Mouse (Mus musculus) erythroblast, embryonic 14.5 days (primary cell): ENCODE measurements around the gene Zkscan5.

ENCODE experiments used
- GATA1 ChIP-seq: IDR thresholded peaks from 2 replicates; pipeline ENCODE4 v1.6.1; 2012; ENCODE audit warnings: low read length, inconsistent platforms, mixed read lengths
- TAL1 ChIP-seq: IDR thresholded peaks from 3 replicates; pipeline ENCODE4 v1.6.1; 2012; ENCODE audit warnings: low read length, inconsistent platforms, mixed read lengths

DNA sequence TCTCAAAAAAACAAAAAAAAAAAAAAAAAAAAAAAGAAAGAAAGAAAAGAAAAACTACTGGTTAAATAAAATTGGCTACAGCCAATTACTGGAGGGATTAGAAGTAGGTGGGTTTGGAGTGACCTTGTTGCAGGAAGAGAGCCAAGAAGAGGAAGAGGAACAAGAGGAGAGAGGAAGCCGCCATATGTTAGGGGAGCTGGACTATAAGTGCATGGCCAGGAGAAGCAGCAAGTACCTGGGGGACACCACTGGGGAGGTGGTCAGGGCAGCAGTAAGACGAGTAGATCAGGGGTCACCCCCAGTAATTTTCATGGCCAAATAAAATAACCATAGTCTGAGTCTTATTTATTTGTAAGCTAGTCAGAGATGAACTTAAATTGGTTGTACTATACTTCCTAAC, 19.1 kb upstream of the Zkscan5 start:
- TF ChIP-seq TAL1 (no peak), GATA1 (no peak)
